Comparison of ENCODE assay signal across 8 mouse cellular contexts in genomic region chr7:139684553-139684929, GRCm38 (mm10). TPM values are rescaled to one million over a fixed set of nuclear protein-coding genes. Genes with fewer than 3 reads are reported as not detected.
DNase-seq lines count a peak whose midpoint lies in the region; ATAC-seq lines count a peak whose summit lies in the region.

No protein-coding gene starts in this region.

- DNase-seq in ZHBTc4 (ENCODE audit: low read depth, low spot score), result peak; percentile 95
- DNase-seq in gastrocnemius, adult 8-10 months (ENCODE audit: low spot score in 2 of 2), result peak; percentile 83 to 86
- peak; percentile 97 for DNase-seq in induced T-regulatory cell, adult 2 months (ENCODE audit: low read depth)
- DNase-seq in left cerebral cortex, adult 9 months (ENCODE audit: low spot score in 2 of 2), result peak; percentile 70 to 96
- peak; percentile 92 for DNase-seq in right cerebral cortex, postnatal 14 days
- peak; percentile 87 to 89 for DNase-seq in urinary bladder, postnatal 36 days (ENCODE audit: low spot score in 2 of 2)

- peak; percentile 95 for ATAC-seq in common myeloid progenitor, adult 5-6 weeks (replicated peaks; ENCODE audit: low read depth, poor library complexity, severe bottlenecking)
- peak; percentile 92 for ATAC-seq in megakaryocyte progenitor cell, adult 5-6 weeks (replicated peaks; ENCODE audit: poor library complexity)

RNA-seq across cellular contexts. Expression of gene Cfap46, which starts 0.9 kb away (rescaled TPM):
- not detected in 2 replicates for total RNA-seq in common myeloid progenitor, adult 5-6 weeks (2017)
- total RNA-seq in gastrocnemius, adult 8-10 months (2022), result under 1 TPM in 1 of 4 experiments, not detected in 3; 0.10 TPM
- total RNA-seq in megakaryocyte progenitor cell, adult 5-6 weeks (2015), result not detected in 2 replicates
- total RNA-seq in megakaryocyte progenitor cell, adult 5-6 weeks (2017), result not detected in 2 replicates

Comparison
In these comparisons a context has a peak if more than half of its experiments do, and no peak if none do; other contexts are left out.
1. Peak in every context shown above with its lines: DNase-seq and ATAC-seq.